Mouse (Mus musculus) ES-Bruce4 (cell line): ENCODE results near the gene Btk. TPM values are rescaled to one million over a fixed set of nuclear protein-coding genes. Genes with fewer than 3 reads are reported as not detected.

Experiments used
- H3K27ac ChIP-seq: 2 replicates; pipeline ENCODE4 v1.5.1; 2012; ENCODE audit warnings: low read length, inconsistent platforms; ENCODE audit not compliant: insufficient read depth
- H3K27me3 ChIP-seq: 2 replicates; pipeline ENCODE4 v1.6.1; 2012; ENCODE audit warnings: mild to moderate bottlenecking, low read length, inconsistent platforms; ENCODE audit not compliant: control insufficient read depth, poor library complexity, insufficient read depth, severe bottlenecking
- H3K36me3 ChIP-seq: 2 replicates; pipeline ENCODE4 v1.6.1; 2012; ENCODE audit warnings: inconsistent platforms, mild to moderate bottlenecking, low read length, moderate library complexity; ENCODE audit not compliant: control insufficient read depth, poor library complexity, insufficient read depth, severe bottlenecking
- H3K4me1 ChIP-seq: one replicate; pipeline ENCODE4 v1.8.1; 2011; ENCODE audit warnings: low read length; ENCODE audit not compliant: control insufficient read depth, insufficient read depth
- H3K4me3 ChIP-seq: 2 replicates; pipeline ENCODE4 v1.5.1; 2011; ENCODE audit warnings: low read depth, mild to moderate bottlenecking, low read length
- H3K9ac ChIP-seq: 2 replicates; pipeline ENCODE4 v1.6.1; 2012; ENCODE audit warnings: low read depth, mild to moderate bottlenecking, inconsistent platforms; ENCODE audit not compliant: poor library complexity, severe bottlenecking
- H3K9me3 ChIP-seq: replicated peaks from 2 replicates; pipeline ENCODE4 v1.6.1; 2012; ENCODE audit warnings: mild to moderate bottlenecking, low read length, inconsistent platforms; ENCODE audit not compliant: control insufficient read depth, poor library complexity, insufficient read depth, severe bottlenecking
- CTCF ChIP-seq: IDR thresholded peaks from one replicate; pipeline ENCODE4 v1.8.1; 2011; ENCODE audit warnings: low read depth, low read length
- EP300 ChIP-seq: IDR thresholded peaks from 2 replicates; pipeline ENCODE4 v1.6.1; 2011; ENCODE audit warnings: low read depth, low read length; ENCODE audit not compliant: insufficient read depth
- POLR2A ChIP-seq: IDR thresholded peaks from one replicate; pipeline ENCODE4 v1.8.1; 2011; ENCODE audit warnings: low read length; ENCODE audit not compliant: insufficient read depth
- polyA plus RNA-seq: library from polyadenylated mRNA; stranded (reverse); fragments of >200 nt; gene quantifications from 2 replicates; pipeline ENCODE4 v1.2.4, GENCODE M21; 2011; ENCODE audit warnings: low read depth; ENCODE audit not compliant: missing spikeins, insufficient read depth, insufficient read length

The Btk gene
- polyA plus RNA-seq, 1 experiment, result not detected

- H3K9ac ChIP-seq, result peak within 1 kb of the TSS; percentile 59
- H3K4me1 ChIP-seq, result no peaks in the 10 kb centered on the region
- H3K9me3 ChIP-seq, result no peaks in the 10 kb centered on the region
- H3K36me3 ChIP-seq, result peaks cover 34% of the 10 kb centered on the region
- H3K27ac ChIP-seq, result peak within 1 kb of the TSS; percentile 82
- H3K27me3 ChIP-seq, result no peaks in the 10 kb centered on the region
- H3K4me3 ChIP-seq, result peak within 1 kb of the TSS; percentile 98
- peak; percentile 44 for TF ChIP-seq CTCF
- peak; percentile 87 for TF ChIP-seq POLR2A
- no peak for TF ChIP-seq EP300
These were observed 2.0 kb upstream of the Btk start, which contains the start of gene Rpl36a for GRCm38 (mm10) chrX:134585103-134586002. Gene Rpl36a (plus strand): TSS chrX:134585654.

- Histone ChIP-seq H3K9ac (no peak overlapping the region), H3K36me3 (peaks cover 13% of the 10 kb centered on the region), H3K4me1 (no peaks in the 10 kb centered on the region), H3K27ac (no peak overlapping the region), H3K9me3 (no peaks in the 10 kb centered on the region), H3K27me3 (no peaks in the 10 kb centered on the region), H3K4me3 (no peak overlapping the region)
- no peak for TF ChIP-seq CTCF
- no peak for TF ChIP-seq EP300
- TF ChIP-seq POLR2A, result no peak
These were observed 1.1 kb downstream of the Btk start for GRCm38 (mm10) chrX:134582270-134582669.

GRCm38 (mm10) chrX:134580528-134581305 lies 2.7 kb downstream of the Btk start:
- Histone ChIP-seq H3K9ac (no peak overlapping the region), H3K36me3 (no peaks in the 10 kb centered on the region), H3K9me3 (no peaks in the 10 kb centered on the region), H3K27me3 (no peaks in the 10 kb centered on the region), H3K4me3 (no peak overlapping the region), H3K27ac (no peak overlapping the region), H3K4me1 (no peaks in the 10 kb centered on the region)
- TF ChIP-seq CTCF, result no peak
- TF ChIP-seq EP300, result no peak
- no peak for TF ChIP-seq POLR2A

GRCm38 (mm10) chrX:134577896-134578295 lies 5.5 kb downstream of the Btk start:
- no peaks in the 10 kb centered on the region for H3K36me3 ChIP-seq
- TF ChIP-seq CTCF, result no peak
- no peak for TF ChIP-seq POLR2A
- TF ChIP-seq EP300, result no peak
- no peak overlapping the region for H3K9ac ChIP-seq
- no peak overlapping the region for H3K27ac ChIP-seq
- H3K4me1 ChIP-seq, result no peaks in the 10 kb centered on the region
- H3K4me3 ChIP-seq, result no peak overlapping the region
- H3K27me3 ChIP-seq, result no peaks in the 10 kb centered on the region
- no peaks in the 10 kb centered on the region for H3K9me3 ChIP-seq

- TF ChIP-seq POLR2A (no peak), EP300 (no peak), CTCF (no peak)
These were observed 16.7 kb downstream of the Btk start for GRCm38 (mm10) chrX:134566536-134567222.

More at GRCm38 (mm10) chrX:134566536-134567222, 16.7 kb downstream of the Btk start:
- no peaks in the 10 kb centered on the region for H3K36me3 ChIP-seq
- H3K27me3 ChIP-seq, result no peaks in the 10 kb centered on the region
- H3K27ac ChIP-seq, result no peak overlapping the region
- H3K9me3 ChIP-seq, result no peaks in the 10 kb centered on the region
- no peaks in the 10 kb centered on the region for H3K4me1 ChIP-seq
- no peak overlapping the region for H3K9ac ChIP-seq
- no peak overlapping the region for H3K4me3 ChIP-seq
